Mouse (Mus musculus): ENCODE data around the gene Mbd6. TPM values are rescaled to one million over a fixed set of nuclear protein-coding genes. Genes with fewer than 3 reads are reported as not detected.

Mbd6 gene
- polyA plus RNA-seq, 1 experiment from 2014 or later, result 17.9 TPM

GRCm38 (mm10) chr10:127266112-127267091 is 22.4 kb downstream of the Mbd6 start, which contains the start of gene Dctn2:
TSS of gene Dctn2 (plus strand) at chr10:127266368.
- Histone ChIP-seq H3K27ac (peak within 1 kb of the TSS; percentile 93), H3K4me1 (peaks cover 44% of the 10 kb centered on the region), H3K27me3 (peaks cover 14% of the 10 kb centered on the region), H3K4me3 (peak within 1 kb of the TSS; percentile 97), H3K36me3 (peaks cover 21% of the 10 kb centered on the region), H3K9me3 (replicated peaks) (no peaks in the 10 kb centered on the region), H3K9ac (peak within 1 kb of the TSS; percentile 99), H3K4me2 (replicated peaks) (peak within 1 kb of the TSS; percentile 92)
- WGBS, result under 1% methylated on average over 66 of the region's 70 CpGs
- ATAC-seq (ENCODE audit: low FRiP score), result peak; percentile 94

GRCm38 (mm10) chr10:127265727-127266111 is 23.1 kb downstream of the Mbd6 start:
- WGBS, result 25% methylated on average over 4 of the region's 4 CpGs
- H3K36me3 ChIP-seq, result peaks cover 17% of the 10 kb centered on the region
- H3K4me3 ChIP-seq, result peak overlapping the region; percentile 97; the same call in 1 of the 2 replicates
- no peaks in the 10 kb centered on the region for H3K9me3 ChIP-seq (replicated peaks)
- H3K27ac ChIP-seq, result peak overlapping the region; percentile 93; the same call in 1 of the 2 replicates
- peak overlapping the region; percentile 34 for H3K4me2 ChIP-seq (replicated peaks)
- ATAC-seq (ENCODE audit: low FRiP score), result peak; percentile 48; the same call in 1 of the 2 replicates
- peaks cover 51% of the 10 kb centered on the region for H3K4me1 ChIP-seq
- peaks cover 14% of the 10 kb centered on the region for H3K27me3 ChIP-seq
- no peak overlapping the region for H3K9ac ChIP-seq

- ATAC-seq (ENCODE audit: low FRiP score), result no peak
- Histone ChIP-seq H3K9me3 (replicated peaks) (no peaks in the 10 kb centered on the region), H3K9ac (no peak overlapping the region), H3K27ac (no peak overlapping the region), H3K27me3 (peaks cover 14% of the 10 kb centered on the region), H3K36me3 (peaks cover 11% of the 10 kb centered on the region), H3K4me1 (peaks cover 51% of the 10 kb centered on the region), H3K4me3 (no peak overlapping the region), H3K4me2 (replicated peaks) (no peak overlapping the region)
- 62% methylated on average over 4 of the region's 4 CpGs for WGBS
Measured at GRCm38 (mm10) chr10:127264971-127265370, 23.8 kb downstream of the Mbd6 start.

GRCm38 (mm10) chr10:127264336-127264735 is 24.5 kb downstream of the Mbd6 start:
- WGBS, result 79% methylated on average over 8 of the region's 8 CpGs
- H3K4me1 ChIP-seq, result peaks cover 55% of the 10 kb centered on the region
- ATAC-seq (ENCODE audit: low FRiP score), result no peak

GRCm38 (mm10) chr10:127263631-127264030 is 25.2 kb downstream of the Mbd6 start:
- H3K4me2 ChIP-seq (replicated peaks), result peak overlapping the region; percentile 74
- no peaks in the 10 kb centered on the region for H3K9me3 ChIP-seq (replicated peaks)
- H3K4me1 ChIP-seq, result peaks cover 56% of the 10 kb centered on the region
- peaks cover 3% of the 10 kb centered on the region for H3K36me3 ChIP-seq
- H3K9ac ChIP-seq, result peak overlapping the region; percentile 84; the same call in 1 of the 2 replicates
- peak overlapping the region; percentile 89; the same call in 1 of the 2 replicates for H3K27ac ChIP-seq
- H3K4me3 ChIP-seq, result 0 out of 2 replicates have a peak overlapping the region, but pooled peaks have one; percentile 53
- WGBS, result 30% methylated on average over 3 of the region's 3 CpGs
- peaks cover 14% of the 10 kb centered on the region for H3K27me3 ChIP-seq
- ATAC-seq (ENCODE audit: low FRiP score), result no peak

More at GRCm38 (mm10) chr10:127264336-127264735, 24.5 kb downstream of the Mbd6 start:
- Histone ChIP-seq H3K9ac (no peak overlapping the region), H3K36me3 (peaks cover 9% of the 10 kb centered on the region), H3K9me3 (replicated peaks) (no peaks in the 10 kb centered on the region), H3K27me3 (peaks cover 14% of the 10 kb centered on the region), H3K4me3 (no peak overlapping the region), H3K4me2 (replicated peaks) (no peak overlapping the region), H3K27ac (no peak overlapping the region)

GRCm38 (mm10) chr10:127262548-127263398 is 26.0 kb downstream of the Mbd6 start, which contains the start of gene Kif5a:
TSS of gene Kif5a (minus strand) at chr10:127263348.
- peak; percentile 51 for ATAC-seq (ENCODE audit: low FRiP score)
- no peaks in the 10 kb centered on the region for H3K36me3 ChIP-seq
- peak within 1 kb of the TSS; percentile 53 for H3K4me3 ChIP-seq
- H3K4me1 ChIP-seq, result peaks cover 55% of the 10 kb centered on the region
- H3K9ac ChIP-seq, result peak within 1 kb of the TSS; percentile 84
- peaks cover 14% of the 10 kb centered on the region for H3K27me3 ChIP-seq
- no peaks in the 10 kb centered on the region for H3K9me3 ChIP-seq (replicated peaks)
- peak within 1 kb of the TSS; percentile 74 for H3K4me2 ChIP-seq (replicated peaks)
- peak within 1 kb of the TSS; percentile 89 for H3K27ac ChIP-seq
- WGBS, result under 1% methylated on average over 53 of the region's 53 CpGs

GRCm38 (mm10) chr10:127261706-127262547 is 26.9 kb downstream of the Mbd6 start:
- ATAC-seq (ENCODE audit: low FRiP score), result no peak
- Histone ChIP-seq H3K9ac (peak overlapping the region; percentile 84), H3K4me1 (peaks cover 48% of the 10 kb centered on the region), H3K4me2 (replicated peaks) (peak overlapping the region; percentile 74), H3K27me3 (peaks cover 14% of the 10 kb centered on the region), H3K9me3 (replicated peaks) (no peaks in the 10 kb centered on the region), H3K4me3 (peak overlapping the region; percentile 53), H3K36me3 (no peaks in the 10 kb centered on the region), H3K27ac (peak overlapping the region; percentile 89)
- 63% methylated on average over 15 of the region's 15 CpGs for WGBS

- WGBS, result 70% methylated on average over 8 of the region's 8 CpGs
- H3K9me3 ChIP-seq (replicated peaks), result no peaks in the 10 kb centered on the region
- no peaks in the 10 kb centered on the region for H3K36me3 ChIP-seq
- H3K4me1 ChIP-seq, result peaks cover 44% of the 10 kb centered on the region
- H3K27ac ChIP-seq, result no peak overlapping the region
- no peak overlapping the region for H3K4me3 ChIP-seq
- no peak overlapping the region for H3K9ac ChIP-seq
- peak overlapping the region; percentile 74 for H3K4me2 ChIP-seq (replicated peaks)
- ATAC-seq (ENCODE audit: low FRiP score), result no peak
- H3K27me3 ChIP-seq, result peaks cover 5% of the 10 kb centered on the region
Measured at GRCm38 (mm10) chr10:127258489-127258888, 30.3 kb downstream of the Mbd6 start.

GRCm38 (mm10) chr10:127257790-127258189 is 31.0 kb downstream of the Mbd6 start:
- no peak overlapping the region for H3K4me2 ChIP-seq (replicated peaks)
- H3K36me3 ChIP-seq, result no peaks in the 10 kb centered on the region
- H3K4me1 ChIP-seq, result peaks cover 40% of the 10 kb centered on the region
- H3K27me3 ChIP-seq, result no peaks in the 10 kb centered on the region; the same call in 1 of the 2 replicates
- 85% methylated on average over 6 of the region's 6 CpGs for WGBS
- no peak overlapping the region for H3K9ac ChIP-seq
- ATAC-seq (ENCODE audit: low FRiP score), result no peak
- H3K9me3 ChIP-seq (replicated peaks), result no peaks in the 10 kb centered on the region
- no peak overlapping the region for H3K27ac ChIP-seq
- no peak overlapping the region for H3K4me3 ChIP-seq

GRCm38 (mm10) chr10:127255625-127256345 is 33.0 kb downstream of the Mbd6 start:
- H3K9ac ChIP-seq, result no peak overlapping the region
- no peaks in the 10 kb centered on the region for H3K9me3 ChIP-seq (replicated peaks)
- H3K4me3 ChIP-seq, result no peak overlapping the region
- 26% methylated on average over 14 of the region's 14 CpGs for WGBS
- no peaks in the 10 kb centered on the region; the same call in 1 of the 2 replicates for H3K36me3 ChIP-seq
- no peak for ATAC-seq (ENCODE audit: low FRiP score)
- H3K4me1 ChIP-seq, result peaks cover 27% of the 10 kb centered on the region
- H3K4me2 ChIP-seq (replicated peaks), result peak overlapping the region; percentile 34
- H3K27ac ChIP-seq, result no peak overlapping the region
- no peaks in the 10 kb centered on the region for H3K27me3 ChIP-seq

Data from hindbrain, embryonic 12.5 days (tissue).